Mouse (Mus musculus) heart, adult 2 months (tissue): Measurements from ENCODE around the gene Serpina1e.

Experiments used
- CTCF ChIP-seq: fragments of 200-600 bp; IDR thresholded peaks from 2 replicates; pipeline ENCODE4 v1.8.1; 2022; ENCODE audit warnings: antibody characterized with exemption, mild to moderate bottlenecking, moderate library complexity
- EP300 ChIP-seq: fragments of 200-500 bp; IDR thresholded peaks from 2 replicates; pipeline ENCODE4 v1.6.1; 2011; ENCODE audit warnings: low read depth, low read length, control low read depth; ENCODE audit not compliant: insufficient read depth
- POLR2A ChIP-seq: fragments of 200-500 bp; IDR thresholded peaks from 2 replicates; pipeline ENCODE4 v1.6.1; 2011; ENCODE audit warnings: mild to moderate bottlenecking, low read depth, low read length, control low read depth; ENCODE audit not compliant: insufficient read depth

GRCm38 (mm10) chr12:103958798-103959197 is at the start of gene Serpina1e:
- no peak for TF ChIP-seq CTCF
- TF ChIP-seq EP300, result no peak
- no peak for TF ChIP-seq POLR2A
